Mouse (Mus musculus) testis, adult 2 months (tissue): ENCODE measurements around the gene Cep95.

Experiments
- CTCF ChIP-seq: fragments of 200-500 bp; IDR thresholded peaks from 2 replicates; pipeline ENCODE4 v1.5.1; 2012; ENCODE audit warnings: low read depth, mild to moderate bottlenecking, inconsistent platforms, low read length, moderate library complexity; ENCODE audit not compliant: control insufficient read depth, insufficient read depth, insufficient replicate concordance
- POLR2A ChIP-seq: fragments of 200-500 bp; IDR thresholded peaks from 2 replicates; pipeline ENCODE4 v1.6.1; 2012; ENCODE audit warnings: low read depth, mild to moderate bottlenecking, inconsistent platforms, low read length, moderate library complexity; ENCODE audit not compliant: control insufficient read depth

DNA sequence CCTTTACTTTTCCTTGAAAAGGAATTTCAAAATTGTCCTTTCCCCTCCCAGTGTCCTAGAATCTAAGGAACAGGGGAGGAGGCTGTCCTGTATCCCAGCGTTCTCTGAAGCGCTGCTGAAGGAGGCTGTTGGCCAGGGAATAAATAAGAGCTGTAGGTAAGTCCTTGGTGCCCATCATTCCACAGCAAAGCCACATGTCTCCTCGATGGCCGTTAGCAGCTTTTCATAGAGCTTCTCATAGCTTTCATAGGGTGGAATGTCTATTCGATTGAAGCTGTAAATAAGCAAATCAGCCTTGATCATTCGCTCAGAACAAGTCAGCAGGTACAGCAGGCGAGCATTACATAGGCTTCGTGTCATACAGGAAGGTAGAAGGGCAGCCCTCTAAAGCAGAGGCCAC is 33.4 kb downstream of the Cep95 start:
- TF ChIP-seq POLR2A (no peak), CTCF (no peak)
